ENCODE assay signal across 8 mouse cellular contexts in the genomic region with DNA sequence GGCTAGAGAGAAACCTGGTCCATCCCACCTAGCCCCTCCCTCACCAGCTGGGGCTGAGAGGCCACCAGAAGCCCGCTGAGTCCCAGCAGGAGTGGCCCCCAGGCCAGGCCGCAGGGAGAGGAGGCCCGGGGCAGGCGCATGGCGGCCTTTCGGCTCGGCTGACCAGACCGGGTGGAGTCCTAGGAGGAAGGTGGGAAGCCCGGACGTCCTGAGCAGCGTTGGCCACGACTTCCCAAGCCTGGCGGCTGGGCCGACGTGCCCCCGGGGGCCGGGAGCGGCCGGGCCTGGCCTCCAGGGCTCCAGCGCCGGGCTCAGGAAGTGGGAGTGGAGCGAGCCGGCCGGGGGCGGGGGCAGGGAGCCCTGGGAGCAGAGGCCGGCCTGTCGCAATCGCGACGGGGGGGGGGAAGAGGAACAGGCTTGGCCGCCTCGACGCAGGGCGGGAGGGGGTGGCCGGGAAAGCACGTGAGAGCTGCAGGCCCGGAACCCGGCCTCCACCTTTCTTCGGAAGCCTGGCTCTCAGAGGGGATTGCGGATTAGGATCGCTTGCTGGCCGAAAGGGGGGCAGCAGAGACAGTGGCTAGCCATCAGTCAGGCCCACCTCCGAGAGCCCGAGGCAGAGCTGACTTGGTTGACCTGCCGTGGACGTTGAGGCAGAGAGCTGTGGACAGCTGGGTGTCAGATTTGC. TPM values are rescaled to one million over a fixed set of nuclear protein-coding genes. Genes with fewer than 3 reads are reported as not detected.
DNase-seq lines count a peak whose midpoint lies in the region; ATAC-seq and TF ChIP-seq lines count a peak whose summit lies in the region.

A gene (minus strand): TSS at position 340 of the 685 bp plus-strand sequence.

- H3K4me1 ChIP-seq in liver, embryonic 12.5 days = peaks cover 27% of the 10 kb centered on the region

- H3K4me3 ChIP-seq in layer of hippocampus, adult 2 months = peak within 1 kb of the TSS; percentile 58
- H3K4me3 ChIP-seq in liver, embryonic 12.5 days = peak within 1 kb of the TSS; percentile 53

- H3K9ac ChIP-seq in liver, embryonic 12.5 days = peak within 1 kb of the TSS; percentile 60

- H3K4me2 ChIP-seq in liver, embryonic 12.5 days = peak within 1 kb of the TSS; percentile 69

- TF ChIP-seq CTCF in layer of hippocampus, adult 2 months (conservative IDR thresholded peaks at IDR 0.05) = no peak

- peak; percentile 77 for ATAC-seq in liver, embryonic 12.5 days
- peak; percentile 76 for ATAC-seq in monocyte, adult 5-6 weeks (replicated peaks; ENCODE audit: insufficient number of reproducible peaks, low FRiP score, low TSS enrichment, poor library complexity, severe bottlenecking)

- H3K27me3 ChIP-seq in liver, embryonic 12.5 days (replicated peaks) = peaks cover 24% of the 10 kb centered on the region

- peaks cover 17% of the 10 kb centered on the region for H3K36me3 ChIP-seq in liver, embryonic 12.5 days

- WGBS in liver, embryonic 12.5 days (ENCODE audit: insufficient replicate concordance) = 2% methylated on average over 36 of the region's 46 CpGs

- DNase-seq in layer of hippocampus, adult 2 months (ENCODE audit: low spot score in 2 of 2) = peak; percentile 22 to 35
- DNase-seq in layer of hippocampus, adult 9-10 months (ENCODE audit: low spot score) = no peak
- DNase-seq in embryo, embryonic 9.5 days (ENCODE audit: extremely low spot score) = peak; percentile 82
- DNase-seq in heart, adult 18-20 months = peak; percentile 87 to 96
- peak; percentile 90 for DNase-seq in kidney, adult 18-20 months
- peak; percentile 62 to 81 for DNase-seq in spleen, postnatal 4 days (ENCODE audit: low spot score in 2 of 2)

- H3K27ac ChIP-seq in layer of hippocampus, adult 2 months = peak within 1 kb of the TSS; percentile 80
- H3K27ac ChIP-seq in liver, embryonic 12.5 days = peak within 1 kb of the TSS; percentile 71

- no peaks in the 10 kb centered on the region for H3K9me3 ChIP-seq in liver, embryonic 12.5 days (replicated peaks)

RNA-seq across cellular contexts. Expression of the gene that starts here (rescaled TPM):
- 1 to 10 TPM; 6.6 to 9.8 TPM for total RNA-seq in layer of hippocampus, adult 2 months (2021)
- total RNA-seq in heart, adult 18-20 months (2021) = 10 to 100 TPM; 25.0 to 28.7 TPM
- 19.2 and 22.9 TPM in 2 replicates for polyA plus RNA-seq in liver, embryonic 12.5 days (2016; fragmentation: Nextera tagmentation; extraction: Ambion mirVana)
- total RNA-seq in monocyte, adult 5-6 weeks (2017) = 29.5 to 47.9 TPM (median 41.2 TPM) in 3 replicates
